Mouse (Mus musculus) midbrain, embryonic 10.5 days (tissue): ENCODE measurements around the gene Hist1h4j. TPM values are rescaled to one million over a fixed set of nuclear protein-coding genes. Genes with fewer than 3 reads are reported as not detected.
"Not testable (repeated sequence)": the region's sequence is repeated elsewhere in the genome, so short reads cannot be mapped to it uniquely, and the experiment has no call there.

ENCODE experiments used
- DNase-seq: peaks from one replicate; pipeline ENCODE4 v3.0.0-alpha.2; 2017; ENCODE audit warnings: low spot score
- H3K27ac ChIP-seq: fragments of 300-500 bp; sonication (generic); replicated peaks from 2 replicates; pipeline ENCODE4 v1.5.1; 2016; ENCODE audit warnings: mild to moderate bottlenecking
- H3K27me3 ChIP-seq: fragments of 300-500 bp; sonication (generic); 2 replicates; pipeline ENCODE4 v1.6.1; 2016; ENCODE audit warnings: low read depth, mild to moderate bottlenecking; ENCODE audit not compliant: poor library complexity, severe bottlenecking
- H3K36me3 ChIP-seq: fragments of 300-500 bp; sonication (generic); 2 replicates; pipeline ENCODE4 v1.6.1; 2016; ENCODE audit warnings: mild to moderate bottlenecking, moderate library complexity
- H3K4me1 ChIP-seq: fragments of 300-500 bp; sonication (generic); 2 replicates; pipeline ENCODE4 v1.6.1; 2016
- H3K4me3 ChIP-seq: fragments of 300-500 bp; sonication (generic); 2 replicates; pipeline ENCODE4 v1.5.1; 2016; ENCODE audit warnings: mild to moderate bottlenecking, moderate library complexity
- H3K9me3 ChIP-seq: fragments of 300-500 bp; sonication (generic); replicated peaks from 2 replicates; pipeline ENCODE4 v1.6.1; 2016; ENCODE audit warnings: mild to moderate bottlenecking
- WGBS: fragments of 180-500 bp; shearing (Covaris S2); methylation state at CpG from one replicate; pipeline ENCODE4 v1.1.7; 2016; 5-methylcytosine and 5-hydroxymethylcytosine counted together
- polyA plus RNA-seq: library from polyadenylated mRNA; unstranded; fragments of >200 nt; fragmentation: Nextera tagmentation; extraction: Ambion mirVana; gene quantifications from 2 replicates; pipeline ENCODE4 v1.2.1, GENCODE M21; 2016

Gene Hist1h4j
- 1.0 and 1.2 TPM in 2 replicates for polyA plus RNA-seq

DNA sequence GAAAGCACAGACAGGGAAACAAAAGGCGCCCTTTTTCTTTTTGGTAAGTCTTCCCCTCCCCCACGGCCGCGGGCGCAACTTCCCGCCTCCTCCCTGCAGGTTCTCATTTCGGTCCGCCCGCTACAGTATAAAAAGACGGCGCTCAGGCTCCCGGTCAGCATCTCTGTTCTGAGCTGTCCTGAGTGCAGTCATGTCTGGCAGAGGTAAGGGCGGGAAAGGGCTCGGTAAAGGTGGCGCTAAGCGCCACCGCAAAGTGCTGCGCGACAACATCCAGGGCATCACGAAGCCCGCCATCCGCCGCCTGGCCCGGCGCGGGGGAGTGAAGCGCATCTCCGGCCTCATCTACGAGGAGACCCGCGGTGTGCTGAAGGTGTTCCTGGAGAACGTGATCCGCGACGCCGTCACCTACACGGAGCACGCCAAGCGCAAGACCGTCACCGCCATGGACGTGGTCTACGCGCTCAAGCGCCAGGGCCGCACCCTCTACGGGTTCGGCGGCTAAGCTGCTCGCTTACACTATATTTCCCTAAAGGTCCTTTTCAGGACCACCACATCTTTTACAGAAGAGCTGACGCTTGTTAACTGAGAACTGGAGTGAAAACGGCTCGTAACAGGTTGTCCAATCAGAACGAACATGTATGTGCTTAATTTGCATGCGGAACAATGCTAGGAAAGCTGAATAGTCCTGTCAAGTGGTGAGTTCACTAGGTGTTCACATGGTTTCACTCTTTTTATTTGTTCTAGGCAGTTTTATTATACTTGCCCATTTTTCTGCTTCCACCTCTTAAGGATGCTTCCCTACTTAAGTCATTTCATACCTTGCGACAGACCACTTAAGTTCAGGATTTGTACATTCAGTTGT, at the start of gene Hist1h4j:
TSS of gene Hist1h4j (plus strand) at position 159 of the 862 bp plus-strand sequence.
- under 1% methylated on average over 52 of the region's 56 CpGs for WGBS
- Histone ChIP-seq H3K4me1 (peaks cover 32% of the 10 kb centered on the region), H3K4me3 (peak within 1 kb of the TSS; percentile 60), H3K27ac (peak within 1 kb of the TSS; percentile 99)
- not testable (repeated sequence) for H3K36me3 ChIP-seq, H3K9me3 ChIP-seq, H3K27me3 ChIP-seq
- peak; percentile 94 for DNase-seq

DNA sequence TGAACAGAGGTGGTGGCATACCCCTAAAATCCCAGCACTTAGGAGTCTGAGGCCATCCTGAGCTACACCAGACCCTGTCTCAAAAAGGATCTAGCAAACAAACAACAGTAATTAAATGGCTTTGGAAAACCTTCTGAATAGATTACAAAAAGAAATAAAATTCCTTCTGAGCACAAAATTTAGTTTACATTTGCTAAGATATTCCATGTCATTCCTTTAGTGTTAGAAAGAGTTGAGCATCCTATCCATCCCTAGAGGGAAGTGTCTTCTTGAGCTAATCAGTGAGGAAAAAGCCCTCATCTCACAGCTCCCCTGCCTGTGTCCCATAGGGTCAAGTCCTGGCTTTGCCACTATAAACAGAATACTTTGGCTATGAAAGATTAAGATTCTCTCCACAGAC, 37.1 kb upstream of the Hist1h4j start, which contains the start of gene Olfr1359:
TSS of gene Olfr1359 (plus strand) at position 301 of the 400 bp plus-strand sequence.
- H3K27ac ChIP-seq = no peak within 1 kb of the TSS
- H3K4me1 ChIP-seq = no peaks in the 10 kb centered on the region
- no peak within 1 kb of the TSS for H3K4me3 ChIP-seq
- no peaks in the 10 kb centered on the region for H3K27me3 ChIP-seq
- no peak for DNase-seq
- no peaks in the 10 kb centered on the region for H3K36me3 ChIP-seq
- no peaks in the 10 kb centered on the region for H3K9me3 ChIP-seq

DNA sequence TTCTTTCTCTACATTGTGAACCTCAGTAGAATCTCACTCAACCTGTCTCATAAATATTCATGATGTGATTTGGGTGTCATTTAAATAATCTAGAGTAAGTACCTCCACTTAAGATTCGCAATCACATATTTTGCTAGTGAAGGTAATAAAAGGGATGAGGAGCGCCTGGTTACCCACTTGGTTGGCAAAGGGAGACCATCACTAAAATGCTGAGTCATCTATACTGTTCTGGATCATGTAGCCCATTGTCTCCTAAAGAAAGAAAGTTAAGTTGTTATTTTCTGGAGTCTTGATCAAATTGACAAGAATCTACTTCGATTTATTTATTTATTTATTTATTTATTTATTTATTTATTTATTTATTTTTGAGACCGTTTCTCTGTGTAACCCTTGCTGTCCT, 28.2 kb upstream of the Hist1h4j start:
- Histone ChIP-seq H3K27ac (no peak overlapping the region), H3K36me3 (no peaks in the 10 kb centered on the region), H3K4me3 (no peak overlapping the region), H3K27me3 (no peaks in the 10 kb centered on the region), H3K9me3 (no peaks in the 10 kb centered on the region), H3K4me1 (0 out of 2 replicates have a peak, but pooled peaks cover 2% of the 10 kb centered on the region)
- 76% methylated on average over 4 of the region's 4 CpGs for WGBS
- DNase-seq = no peak

DNA sequence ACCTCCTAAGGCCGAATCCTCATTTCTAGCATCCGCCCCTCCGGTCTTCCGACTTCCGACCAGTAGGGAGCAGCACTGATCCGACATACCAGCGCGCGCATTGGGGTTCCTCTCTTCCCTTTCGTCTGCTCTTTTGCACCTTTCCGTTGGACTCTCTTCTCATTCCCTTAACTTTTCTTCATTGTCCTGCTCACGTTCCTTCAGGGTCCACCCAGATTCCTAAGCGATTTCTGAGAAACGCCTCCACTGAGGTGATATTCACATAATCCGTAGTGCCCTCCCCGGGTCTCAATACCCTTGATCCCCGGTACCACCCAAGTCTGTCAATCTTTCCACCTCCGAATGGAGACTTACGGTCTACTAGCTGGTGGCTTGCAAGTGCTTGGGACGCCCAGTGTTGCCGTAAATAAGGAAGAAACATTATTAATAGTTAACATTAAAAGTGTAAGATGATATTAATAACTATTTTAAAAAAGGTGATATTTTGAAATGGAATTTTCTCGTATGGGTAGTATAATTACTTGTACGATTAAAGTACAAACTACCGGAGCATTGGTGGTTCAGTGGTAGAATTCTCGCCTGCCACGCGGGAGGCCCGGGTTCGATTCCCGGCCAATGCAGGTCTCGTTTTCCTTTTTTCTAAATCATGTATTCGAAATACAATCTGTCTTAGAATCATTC, 24.7 kb upstream of the Hist1h4j start:
- peaks cover 8% of the 10 kb centered on the region for H3K4me1 ChIP-seq
- H3K4me3 ChIP-seq = peak overlapping the region; percentile 68
- H3K9me3 ChIP-seq = no peaks in the 10 kb centered on the region
- peak overlapping the region; percentile 87 for H3K27ac ChIP-seq
- H3K27me3 ChIP-seq = no peaks in the 10 kb centered on the region
- H3K36me3 ChIP-seq = no peaks in the 10 kb centered on the region
- DNase-seq = peak; percentile 87
- under 1% methylated on average over 32 of the region's 32 CpGs for WGBS

DNA sequence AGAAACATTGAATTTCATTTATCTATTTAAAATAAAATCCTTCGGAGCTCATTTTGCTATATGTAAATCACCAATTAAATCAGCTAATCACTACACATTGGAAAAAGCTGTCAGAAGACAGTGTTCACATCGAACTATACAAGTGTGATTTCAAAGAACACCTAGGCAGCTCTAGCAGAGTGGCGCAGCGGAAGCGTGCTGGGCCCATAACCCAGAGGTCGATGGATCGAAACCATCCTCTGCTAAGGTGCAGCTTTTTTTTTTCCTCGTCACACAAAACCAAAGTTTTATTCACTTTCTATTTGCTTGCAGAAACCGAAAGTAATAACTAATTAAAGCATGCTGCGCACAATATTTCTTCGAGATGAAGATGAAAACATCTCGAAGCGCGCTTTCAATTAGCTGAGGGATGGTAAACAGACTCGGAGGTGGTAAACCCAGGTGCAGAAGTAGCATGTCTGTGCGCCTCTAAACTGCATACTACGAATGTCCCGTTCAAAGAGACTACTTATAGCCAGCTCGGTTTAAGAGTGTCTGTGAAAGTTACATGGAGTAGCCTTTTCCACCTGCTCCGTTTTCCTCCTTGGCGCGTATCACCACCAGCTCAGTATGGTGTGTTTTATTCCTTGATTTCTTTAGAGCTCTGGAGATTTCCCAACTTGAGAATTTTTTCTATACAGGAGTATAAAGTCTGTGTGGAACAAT, 23.9 kb upstream of the Hist1h4j start:
- no peaks in the 10 kb centered on the region for H3K27me3 ChIP-seq
- H3K9me3 ChIP-seq = no peaks in the 10 kb centered on the region
- peaks cover 12% of the 10 kb centered on the region for H3K4me1 ChIP-seq
- peak overlapping the region; percentile 79 for H3K27ac ChIP-seq
- H3K4me3 ChIP-seq = peak overlapping the region; percentile 68
- 2% methylated on average over 22 of the region's 22 CpGs for WGBS
- DNase-seq = peak; percentile 71
- H3K36me3 ChIP-seq = no peaks in the 10 kb centered on the region

DNA sequence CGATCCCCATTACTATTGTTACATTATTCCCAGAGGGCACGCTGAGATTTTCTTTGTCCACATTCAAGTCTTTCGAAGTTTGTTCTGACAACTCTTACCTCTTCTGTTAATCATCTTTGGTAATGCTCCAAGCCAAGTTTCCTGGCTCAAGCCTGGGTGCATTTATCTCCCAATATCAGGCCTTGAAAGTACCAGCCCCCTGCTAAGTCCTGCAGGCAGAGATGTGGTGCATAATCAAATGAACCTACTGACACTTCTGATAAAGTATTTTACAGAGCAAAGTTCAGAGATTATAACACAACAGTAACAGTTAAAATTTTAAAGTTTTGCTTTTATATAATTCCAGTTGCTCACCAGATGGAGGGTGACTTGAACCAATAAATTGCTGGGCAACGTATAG, 23.2 kb upstream of the Hist1h4j start:
- Histone ChIP-seq H3K27me3 (no peaks in the 10 kb centered on the region), H3K4me3 (peak overlapping the region; percentile 68), H3K4me1 (peaks cover 12% of the 10 kb centered on the region), H3K9me3 (no peaks in the 10 kb centered on the region), H3K27ac (no peak overlapping the region), H3K36me3 (no peaks in the 10 kb centered on the region)
- 31% methylated on average over 4 of the region's 4 CpGs for WGBS
- no peak for DNase-seq

DNA sequence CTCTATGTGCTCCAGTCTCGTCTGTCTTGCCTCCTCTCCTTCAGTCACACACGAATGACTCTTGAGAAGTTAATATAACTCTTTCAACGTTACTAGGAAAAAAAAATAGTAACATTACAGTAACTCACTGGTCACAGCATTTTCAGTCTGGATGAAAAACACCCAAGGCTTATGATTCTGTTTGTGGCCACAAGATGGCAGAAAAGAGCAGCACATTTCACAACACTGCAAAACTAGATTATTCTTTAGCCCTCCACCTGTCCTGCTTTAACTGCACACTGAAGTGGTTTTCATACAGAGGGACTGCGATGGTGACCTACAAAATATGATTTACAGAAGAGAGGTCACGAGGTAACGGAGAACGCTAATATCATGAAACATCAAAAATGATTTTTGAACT, 20.1 kb upstream of the Hist1h4j start:
- WGBS = 2% methylated on average over 7 of the region's 7 CpGs
- Histone ChIP-seq H3K27ac (peak overlapping the region; percentile 92), H3K27me3 (no peaks in the 10 kb centered on the region)

DNA sequence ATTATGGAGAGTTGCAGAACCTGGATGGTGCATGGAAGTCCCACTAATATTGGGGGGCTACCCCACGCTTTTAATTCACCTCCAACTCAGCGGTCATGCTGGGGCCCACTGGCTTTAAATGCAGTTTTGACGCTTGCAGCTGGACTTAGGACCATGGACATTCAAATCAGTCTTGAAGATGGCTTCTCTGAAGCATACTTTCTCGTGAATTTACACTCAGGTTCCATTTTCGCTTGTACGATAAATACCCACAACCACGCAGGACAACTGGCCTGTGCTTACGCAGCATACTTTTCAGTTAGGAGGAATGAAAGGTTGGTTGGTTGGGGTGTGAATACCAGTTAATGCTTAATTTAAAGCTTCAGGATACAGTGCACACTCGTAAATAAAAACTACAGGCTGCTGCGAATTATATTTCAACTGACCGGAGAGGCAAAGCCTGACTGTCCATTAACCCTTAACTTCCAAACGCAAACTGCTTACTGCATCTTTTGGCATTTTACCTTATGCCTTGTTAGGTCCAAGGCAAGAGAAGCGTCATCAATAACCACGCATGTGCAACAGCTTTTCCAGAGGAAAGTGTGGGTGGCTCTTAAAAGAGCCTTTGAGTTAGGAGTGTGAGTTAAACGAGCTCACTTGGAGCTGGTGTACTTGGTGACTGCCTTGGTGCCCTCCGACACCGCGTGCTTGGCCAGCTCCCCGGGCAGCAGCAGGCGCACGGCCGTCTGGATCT, 19.6 kb upstream of the Hist1h4j start:
- H3K4me3 ChIP-seq = peak overlapping the region; percentile 57
- no peaks in the 10 kb centered on the region for H3K27me3 ChIP-seq
- peak; percentile 48 for DNase-seq
- no peaks in the 10 kb centered on the region for H3K36me3 ChIP-seq
- peaks cover 34% of the 10 kb centered on the region for H3K4me1 ChIP-seq
- no peaks in the 10 kb centered on the region for H3K9me3 ChIP-seq
- H3K27ac ChIP-seq = peak overlapping the region; percentile 92
- 1% methylated on average over 22 of the region's 22 CpGs for WGBS

More for the DNA sequence above, 20.1 kb upstream of the Hist1h4j start:
- Histone ChIP-seq H3K4me3 (peak overlapping the region; percentile 57), H3K9me3 (no peaks in the 10 kb centered on the region), H3K4me1 (peaks cover 28% of the 10 kb centered on the region), H3K36me3 (no peaks in the 10 kb centered on the region)
- DNase-seq = peak; percentile 41

DNA sequence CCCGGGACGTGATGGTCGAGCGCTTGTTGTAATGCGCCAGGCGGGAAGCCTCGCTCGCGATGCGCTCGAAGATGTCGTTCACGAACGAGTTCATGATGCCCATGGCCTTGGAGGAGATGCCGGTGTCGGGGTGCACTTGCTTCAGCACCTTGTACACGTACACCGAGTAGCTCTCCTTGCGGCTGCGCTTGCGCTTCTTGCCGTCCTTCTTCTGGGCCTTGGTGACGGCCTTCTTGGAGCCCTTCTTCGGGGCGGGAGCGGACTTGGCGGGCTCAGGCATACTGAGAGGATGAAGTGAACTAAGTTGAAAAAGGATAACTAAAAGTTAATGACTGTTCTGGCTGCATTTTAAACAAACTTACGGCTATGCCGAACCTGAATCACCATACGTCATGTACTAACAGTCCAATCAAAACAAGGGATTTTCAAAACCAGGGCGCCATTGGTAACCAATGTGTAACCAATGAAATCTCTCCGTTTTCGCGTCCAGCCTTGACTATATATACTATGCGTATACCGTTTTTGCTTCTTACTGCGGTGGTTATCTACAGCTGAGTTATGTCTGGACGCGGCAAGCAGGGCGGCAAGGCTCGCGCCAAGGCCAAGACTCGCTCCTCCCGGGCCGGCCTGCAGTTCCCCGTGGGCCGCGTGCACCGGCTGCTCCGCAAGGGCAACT, 18.9 kb upstream of the Hist1h4j start, which contains the start of the genes Hist1h2bl and Hist1h2ai:
TSS of gene Hist1h2bl (minus strand) at position 280 of the 676 bp plus-strand sequence.
TSS of gene Hist1h2ai (plus strand) at position 559 of the 676 bp plus-strand sequence.
- H3K9me3 ChIP-seq, H3K27me3 ChIP-seq, H3K36me3 ChIP-seq: not testable (repeated sequence)
- Histone ChIP-seq H3K4me1 (peaks cover 41% of the 10 kb centered on the region), H3K4me3 (peak within 1 kb of the TSS; percentile 57), H3K27ac (peak within 1 kb of the TSS; percentile 94)
- DNase-seq = peak; percentile 82
- under 1% methylated on average over 37 of the region's 50 CpGs for WGBS

DNA sequence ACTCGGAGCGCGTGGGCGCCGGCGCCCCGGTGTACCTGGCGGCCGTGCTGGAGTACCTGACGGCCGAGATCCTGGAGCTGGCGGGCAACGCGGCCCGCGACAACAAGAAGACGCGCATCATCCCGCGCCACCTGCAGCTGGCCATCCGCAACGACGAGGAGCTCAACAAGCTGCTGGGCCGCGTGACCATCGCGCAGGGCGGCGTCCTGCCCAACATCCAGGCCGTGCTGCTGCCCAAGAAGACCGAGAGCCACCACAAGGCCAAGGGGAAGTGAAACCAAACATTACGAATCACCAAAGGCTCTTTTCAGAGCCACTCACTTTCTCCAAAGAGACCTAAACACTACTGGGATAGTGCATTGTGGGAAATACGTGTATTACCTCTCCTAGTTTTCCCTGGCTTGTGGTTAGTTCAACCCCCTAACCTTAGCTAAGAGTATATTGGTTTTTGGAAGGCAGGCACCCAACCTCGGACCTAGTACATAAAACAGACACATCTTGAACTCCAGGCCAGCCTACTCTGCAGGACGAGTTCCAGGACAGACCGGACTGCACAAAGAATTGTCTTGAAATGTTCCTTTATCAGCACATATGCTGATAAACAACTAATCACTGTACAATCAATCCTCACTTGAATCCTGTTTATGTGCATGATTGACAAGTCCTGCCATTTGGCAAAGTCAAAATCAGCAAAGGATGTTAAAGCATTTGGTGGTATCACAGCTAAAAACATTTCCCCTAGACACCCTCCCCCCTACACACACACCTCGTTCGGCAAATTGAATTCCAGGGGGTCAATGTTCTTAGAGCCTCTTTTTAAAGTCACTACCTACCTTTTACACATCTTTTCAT, 18.1 kb upstream of the Hist1h4j start:
- DNase-seq = peak; percentile 58
- peak overlapping the region; percentile 94 for H3K27ac ChIP-seq
- not testable (repeated sequence) for H3K36me3 ChIP-seq, H3K27me3 ChIP-seq, H3K9me3 ChIP-seq
- under 1% methylated on average over 15 of the region's 38 CpGs for WGBS
- H3K4me1 ChIP-seq = peaks cover 39% of the 10 kb centered on the region
- H3K4me3 ChIP-seq = peak overlapping the region; percentile 57
